Mouse (Mus musculus): ENCODE results near the gene Ushbp1. TPM values are rescaled to one million over a fixed set of nuclear protein-coding genes. Genes with fewer than 3 reads are reported as not detected.

Ushbp1 gene
- total RNA-seq, 2 experiments from 2014 or later = 3.3 to 4.2 TPM

DNA sequence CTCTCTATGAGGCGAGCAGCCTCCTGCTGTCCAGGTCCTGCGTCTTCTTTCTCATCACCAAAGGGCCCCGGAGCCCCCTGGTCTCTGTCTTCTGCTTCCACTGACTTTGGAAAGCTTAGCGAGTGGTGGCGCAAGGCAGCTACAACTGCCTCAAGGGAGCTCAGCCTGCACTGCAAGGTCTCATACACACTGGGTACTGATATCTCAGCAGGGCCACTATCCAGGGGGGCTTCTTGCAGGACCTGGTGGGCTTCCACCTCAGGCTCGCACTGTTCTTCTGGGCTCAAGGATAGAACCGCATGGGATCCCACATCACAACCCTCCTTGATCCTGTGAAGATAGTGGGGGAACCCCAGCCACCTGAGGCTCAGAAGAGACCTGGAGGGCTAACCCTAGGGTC, 1.1 kb downstream of the Ushbp1 start:
- peak in 1 of 2 experiments; percentile 0 for DNase-seq (ENCODE audit: low spot score in 2 of 2)

DNA sequence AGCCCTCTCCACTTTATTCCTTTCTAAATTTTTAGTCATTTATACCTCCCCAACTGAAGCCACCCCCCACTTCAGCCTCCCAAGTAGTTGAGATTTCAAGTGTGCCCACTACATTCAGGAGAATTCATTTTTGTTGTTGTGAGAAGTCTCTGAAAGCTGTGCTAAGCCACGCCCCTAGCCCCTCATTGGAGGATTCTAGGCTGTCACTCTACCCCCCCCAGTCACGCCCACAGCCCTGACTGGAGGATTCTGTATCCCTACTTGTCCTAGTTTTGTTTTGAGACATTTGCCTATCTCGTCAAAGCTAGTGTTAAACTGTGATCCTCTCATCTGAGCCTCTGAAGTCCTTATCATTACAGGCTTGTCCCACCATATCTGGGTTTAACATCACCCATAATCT, 2.7 kb downstream of the Ushbp1 start:
- DNase-seq (ENCODE audit: low spot score in 2 of 2) = no peak

DNA sequence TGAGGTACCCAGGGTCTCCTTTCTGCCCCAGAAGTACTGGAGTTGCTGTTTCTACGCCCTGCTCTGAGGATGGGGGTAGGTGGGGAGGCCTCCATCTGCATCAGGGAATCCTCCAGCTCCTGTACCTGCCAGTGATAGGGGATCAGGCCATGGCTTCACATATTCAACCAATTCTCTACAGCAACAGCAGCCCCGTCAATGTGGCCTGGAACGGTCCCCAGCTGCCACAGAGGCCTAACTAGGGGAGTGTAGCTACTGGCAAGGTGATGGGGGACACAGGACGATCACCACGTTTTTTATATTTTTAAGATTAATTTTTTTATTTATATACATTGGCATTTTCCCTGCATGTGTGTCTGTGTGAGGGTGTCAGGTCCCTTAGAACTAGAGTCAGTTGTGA, 3.2 kb downstream of the Ushbp1 start:
- DNase-seq (ENCODE audit: low spot score in 2 of 2) = no peak

DNA sequence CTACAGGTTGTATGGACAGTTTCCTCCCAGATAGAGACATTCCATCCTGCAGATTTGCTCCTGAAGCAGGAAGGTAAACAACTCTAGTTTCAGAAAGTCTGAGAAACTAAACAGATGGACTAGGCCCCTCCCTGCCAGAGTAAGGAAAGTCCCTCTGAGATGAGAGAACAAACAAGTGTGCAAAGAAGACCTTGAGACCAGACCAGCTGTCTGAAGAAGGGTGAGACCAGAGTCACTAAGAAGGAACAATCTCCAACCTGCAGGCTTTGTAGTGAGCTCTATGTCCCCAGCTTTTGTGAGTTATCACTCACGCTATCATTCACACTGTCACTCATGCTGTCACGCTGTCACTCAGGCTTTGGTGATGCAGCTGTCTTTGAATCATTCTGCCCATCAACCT, 3.9 kb downstream of the Ushbp1 start:
- DNase-seq (ENCODE audit: low spot score in 2 of 2) = no peak

DNA sequence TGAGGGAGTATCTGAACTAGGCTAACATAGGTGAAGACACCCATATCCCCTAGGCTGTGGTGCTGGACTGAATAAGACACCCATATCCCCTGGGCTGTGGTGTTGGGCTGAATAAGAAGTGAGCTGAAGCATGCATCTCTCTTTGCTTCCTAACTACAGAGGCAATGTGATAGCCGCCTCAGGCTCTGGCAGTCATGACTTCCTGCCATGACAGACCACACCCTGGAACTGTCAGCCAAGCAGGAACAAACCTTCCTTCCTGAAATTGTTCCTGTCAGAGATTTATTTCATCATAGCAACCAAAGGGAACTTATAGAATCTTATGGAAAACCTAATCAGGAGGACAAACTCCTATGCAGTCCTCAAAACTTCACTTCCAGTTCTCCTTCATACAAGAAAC, 7.3 kb downstream of the Ushbp1 start:
- DNase-seq (ENCODE audit: low spot score in 2 of 2) = no peak

DNA sequence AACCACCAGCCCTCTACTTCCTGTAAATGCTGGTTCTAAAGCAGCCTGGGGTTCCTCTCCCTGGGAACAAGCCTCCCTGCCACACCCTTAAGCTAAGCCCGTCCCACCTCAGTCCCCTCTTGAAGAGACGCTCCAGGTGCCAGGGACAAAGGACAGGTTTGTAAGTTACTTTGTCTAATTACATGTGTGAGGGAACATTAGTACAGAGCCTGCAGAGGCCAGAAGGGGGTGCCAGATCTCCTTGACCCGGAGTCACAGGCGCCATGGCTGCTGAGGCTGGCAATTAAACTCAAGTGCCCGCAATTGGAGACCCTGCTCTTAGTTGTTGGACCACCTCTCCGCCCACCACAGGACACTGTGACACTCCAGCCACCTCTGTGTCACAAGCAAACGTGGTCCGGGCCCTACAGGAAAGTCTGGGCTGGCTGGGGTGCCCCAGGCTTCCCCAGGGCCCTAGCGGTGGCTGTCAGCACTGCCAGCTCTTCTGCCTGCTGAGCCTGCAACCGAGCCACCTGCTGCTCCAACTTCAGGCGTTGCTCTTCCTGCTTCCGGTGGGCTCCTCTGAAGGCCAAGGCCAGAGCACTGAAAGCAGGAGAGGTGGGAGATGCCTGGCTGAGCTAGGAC, 10.3 kb downstream of the Ushbp1 start:
- DNase-seq (ENCODE audit: low spot score in 2 of 2) = no peak

DNA sequence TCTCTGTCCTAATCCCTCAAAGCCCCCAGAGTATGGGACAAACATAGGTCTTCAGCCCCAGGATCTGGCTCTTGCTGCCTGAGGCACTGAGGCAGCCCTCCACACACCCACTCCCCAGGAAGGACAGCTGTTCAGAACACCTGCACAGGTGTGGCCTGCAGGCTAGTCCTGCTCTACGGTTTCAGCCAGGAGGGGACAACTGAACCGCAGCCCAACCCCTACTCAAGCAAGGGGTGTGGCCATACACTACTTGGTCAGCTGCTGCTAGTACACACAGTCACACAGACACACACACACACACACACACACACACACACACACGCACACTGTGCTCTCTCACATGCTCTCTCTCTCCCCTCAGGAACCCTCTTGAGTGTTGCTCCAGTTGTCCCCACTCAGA, 11.7 kb downstream of the Ushbp1 start:
- DNase-seq (ENCODE audit: low spot score in 2 of 2) = no peak

DNA sequence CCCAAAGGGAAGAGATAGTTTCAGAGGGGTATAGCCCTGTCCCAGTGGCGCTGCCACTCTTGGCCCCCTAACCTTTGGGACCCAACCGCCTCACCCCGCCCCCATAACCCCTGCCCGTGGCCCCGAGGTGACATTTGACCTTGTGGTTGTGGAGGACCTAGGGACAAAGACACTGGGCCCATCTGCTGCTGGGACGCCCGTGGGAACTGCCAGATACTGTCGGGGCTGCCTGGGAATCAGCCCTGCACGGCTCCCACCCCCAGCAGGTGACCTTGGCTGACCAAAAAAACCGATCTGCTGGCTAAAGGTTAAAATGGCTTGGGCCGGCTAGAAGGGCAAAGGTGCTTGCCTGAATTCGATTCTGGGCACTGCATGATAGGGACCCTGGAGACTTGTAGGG, 12.2 kb downstream of the Ushbp1 start:
- no peak for DNase-seq (ENCODE audit: low spot score in 2 of 2)

DNA sequence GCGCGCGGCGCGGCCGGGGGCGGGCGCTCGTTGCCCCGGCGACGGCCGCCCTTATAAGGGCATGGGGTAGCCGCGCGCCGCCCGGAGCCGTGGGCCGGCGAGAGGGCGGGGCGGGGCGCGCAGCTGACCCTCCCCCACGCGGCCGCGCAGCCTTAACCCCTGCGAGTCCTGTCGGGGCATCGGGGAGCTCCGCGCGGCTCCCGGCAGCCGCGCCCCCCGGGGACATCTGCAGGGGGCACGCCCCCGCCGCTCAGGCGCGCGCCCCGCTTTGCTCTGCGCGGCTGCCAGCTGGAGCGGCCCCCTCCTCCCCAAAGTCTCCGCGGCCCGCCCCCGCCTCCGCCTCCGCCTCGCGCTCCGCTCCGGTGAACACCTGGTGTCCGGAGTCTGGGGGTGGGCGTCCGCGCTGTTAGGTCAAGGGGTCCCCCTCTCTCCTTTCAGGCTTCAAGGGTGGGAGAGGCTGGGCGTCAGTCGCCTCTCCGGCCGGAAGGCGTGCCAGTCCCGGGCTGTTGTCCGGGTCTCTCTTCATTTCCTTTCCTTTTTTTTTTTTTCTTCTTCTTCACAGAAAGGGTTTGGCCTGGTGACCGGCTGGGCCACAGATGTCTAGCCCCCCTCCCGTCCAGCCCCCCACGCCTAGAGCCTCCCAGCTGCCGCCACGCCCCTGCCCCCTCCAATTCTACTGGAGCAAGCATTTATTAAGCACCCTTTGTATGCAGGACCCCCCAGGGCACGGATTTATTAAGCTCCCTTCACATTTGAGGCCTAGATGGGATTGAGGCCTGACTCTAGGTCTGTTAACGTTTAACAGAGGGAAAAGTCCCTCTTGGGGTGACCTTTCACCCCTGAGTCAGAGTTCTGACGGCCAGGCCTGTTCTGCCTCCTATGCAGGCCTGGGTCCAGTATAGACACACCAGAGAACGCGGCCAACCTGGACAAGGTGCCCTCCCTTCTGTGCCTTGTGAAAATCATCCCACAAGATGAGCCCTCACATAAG, 13.3 kb downstream of the Ushbp1 start:
- DNase-seq (ENCODE audit: low spot score in 2 of 2) = peak; percentile 53 to 74

DNA sequence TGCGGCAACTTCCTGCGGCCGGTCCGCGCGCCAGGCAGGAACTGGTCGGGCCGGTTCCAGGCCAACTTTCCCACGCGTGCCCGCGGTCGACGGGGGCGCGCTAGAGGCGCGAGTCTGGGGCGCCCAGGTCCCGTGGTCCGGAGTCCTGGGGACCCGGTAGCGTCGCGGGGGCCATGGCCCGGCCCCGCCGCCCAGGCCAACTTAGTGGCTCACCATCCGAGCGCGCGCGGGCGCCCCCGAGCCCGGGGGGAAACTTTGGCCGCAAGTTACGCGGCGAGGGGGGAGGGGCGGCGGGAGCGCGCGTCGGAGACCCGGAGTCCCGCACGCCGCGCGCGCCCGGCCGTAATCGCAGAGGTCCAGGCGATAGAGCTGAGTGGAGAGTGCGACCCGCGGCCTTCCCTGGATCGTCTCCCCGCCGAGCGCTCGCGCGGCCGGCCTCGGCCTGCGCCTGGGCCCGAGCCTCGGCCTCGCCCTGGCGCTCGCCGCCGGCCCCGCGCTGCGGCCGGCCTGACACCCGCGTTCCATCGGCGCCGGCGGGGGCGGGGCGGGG, 14.1 kb downstream of the Ushbp1 start, which contains the start of gene Nr2f6:
TSS of gene Nr2f6 (minus strand) at position 540 of the 550 bp plus-strand sequence.
- DNase-seq (ENCODE audit: low spot score in 2 of 2) = no peak

- DNase-seq (ENCODE audit: low spot score in 2 of 2) = no peak
Measured at GRCm38 (mm10) chr8:71380178-71381171, 15.1 kb downstream of the Ushbp1 start.

- no peak for DNase-seq (ENCODE audit: low spot score in 2 of 2)
Measured at GRCm38 (mm10) chr8:71379512-71380075, 16.0 kb downstream of the Ushbp1 start.

- no peak for DNase-seq (ENCODE audit: low spot score in 2 of 2)
Measured at GRCm38 (mm10) chr8:71379008-71379407, 16.6 kb downstream of the Ushbp1 start.

GRCm38 (mm10) chr8:71376423-71377030, 19.1 kb downstream of the Ushbp1 start:
- DNase-seq (ENCODE audit: low spot score in 2 of 2) = no peak

GRCm38 (mm10) chr8:71375581-71376422, 19.8 kb downstream of the Ushbp1 start:
- peak; percentile 65 to 80 for DNase-seq (ENCODE audit: low spot score in 2 of 2)

DNA sequence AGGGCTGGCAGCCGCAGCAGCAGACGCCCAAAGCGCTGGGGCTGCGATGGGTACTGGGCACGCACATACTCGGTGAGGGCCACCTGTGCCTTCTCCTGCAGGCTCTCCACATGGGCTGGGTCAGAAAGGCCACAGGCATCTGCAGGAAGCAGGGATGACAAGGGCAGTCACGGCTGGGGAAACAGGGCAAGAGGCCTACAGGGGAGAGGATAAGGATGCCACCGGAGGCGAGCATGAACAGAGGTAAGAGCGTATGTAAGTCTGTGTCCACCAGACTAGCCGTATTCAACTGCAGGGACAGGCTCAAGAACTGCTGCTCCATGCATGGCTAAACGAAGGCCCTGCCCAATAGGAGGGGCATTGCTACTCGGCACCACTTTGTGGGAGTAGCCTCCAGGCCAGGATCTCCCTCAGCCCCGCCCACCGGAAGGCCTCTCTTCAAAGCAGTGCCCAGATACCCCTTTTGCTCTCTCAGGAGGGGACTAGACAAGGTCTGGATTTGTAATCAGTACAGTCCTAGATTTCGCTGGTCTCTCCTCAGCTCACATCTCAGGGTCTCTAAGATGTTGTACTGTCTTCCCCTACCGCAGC, 20.9 kb downstream of the Ushbp1 start:
- DNase-seq (ENCODE audit: low spot score in 2 of 2) = no peak

DNA sequence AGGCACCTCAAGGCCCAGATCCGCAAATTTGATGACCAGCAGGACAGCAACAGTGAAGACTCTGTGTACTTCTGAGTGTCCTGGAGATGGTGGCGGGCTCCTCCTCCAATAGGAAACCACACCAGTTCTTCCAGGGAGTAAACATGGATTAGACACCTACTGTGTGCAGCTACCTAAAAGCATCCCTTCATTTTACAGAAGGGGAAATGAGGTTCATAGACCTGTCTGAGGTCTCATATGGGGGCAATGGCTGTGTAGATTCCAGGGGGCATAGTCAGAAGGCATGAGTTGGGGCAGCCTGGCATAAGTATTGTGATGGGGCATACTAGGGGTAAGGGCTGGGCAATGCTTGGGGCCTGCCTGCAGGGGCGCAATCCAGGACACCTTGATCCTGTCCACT, 22.6 kb downstream of the Ushbp1 start:
- no peak for DNase-seq (ENCODE audit: low spot score in 2 of 2)

- DNase-seq (ENCODE audit: low spot score in 2 of 2) = no peak
Measured at GRCm38 (mm10) chr8:71372427-71372826, 23.2 kb downstream of the Ushbp1 start.
